Mouse (Mus musculus): Measurements from ENCODE around the gene Ubac2. TPM values are rescaled to one million over a fixed set of nuclear protein-coding genes. Genes with fewer than 3 reads are reported as not detected.

Gene Ubac2
- polyA plus RNA-seq, 2 experiments = 10.1 to 16.4 TPM

DNA sequence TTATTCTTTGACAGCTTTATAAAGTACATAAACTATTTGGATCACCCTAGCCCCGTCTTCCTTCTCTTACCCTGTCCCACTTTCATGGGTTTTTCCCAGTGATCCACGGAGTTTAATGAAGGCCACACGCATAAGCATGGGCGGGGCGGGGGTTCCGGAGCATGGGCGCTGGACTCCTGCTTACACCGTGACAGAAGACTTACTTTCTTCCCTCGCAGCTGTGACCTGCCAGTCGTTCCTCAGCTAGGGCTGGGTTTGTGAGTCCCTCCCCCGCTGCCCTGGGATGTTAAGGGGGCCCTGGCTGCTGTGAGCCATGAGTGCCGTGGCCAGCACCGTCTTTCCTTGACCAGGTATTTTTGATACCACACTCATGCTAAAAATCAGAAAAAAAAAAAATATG is 134.4 kb downstream of the Ubac2 start:
- WGBS (ENCODE audit: insufficient replicate concordance) = 32% methylated on average over 13 of the region's 13 CpGs
- Histone ChIP-seq H3K4me2 (ENCODE audit: low read depth) (peak overlapping the region; percentile 22; the same call in 1 of the 2 replicates), H3K9ac (replicated peaks) (no peak overlapping the region), H3K27me3 (ENCODE audit: control insufficient read depth, insufficient read depth, low read length) (no peaks in the 10 kb centered on the region), H3K27ac (no peak overlapping the region), H3K36me3 (replicated peaks; ENCODE audit: control insufficient read depth, insufficient read depth, low read depth) (no peaks in the 10 kb centered on the region), H3K9me3 (ENCODE audit: control insufficient read depth, low read length) (no peaks in the 10 kb centered on the region), H3K4me1 (replicated peaks; ENCODE audit: control insufficient read depth in 2 of 2, insufficient read depth in 2 of 2, low read length in 1 of 2) (peaks cover 4 to 14% of the 10 kb centered on the region in 2 experiments; a peak in 3 of 4 replicates), H3K4me3 (ENCODE audit: insufficient read depth in 1 of 2, low read depth in 2 of 2, low read length in 2 of 2) (no peak overlapping the region)
- DNase-seq (ENCODE audit: low read depth in 3 of 3, low spot score in 3 of 3) = no peak
- no peak for ATAC-seq (ENCODE audit: insufficient read depth)
- no peak for TF ChIP-seq EP300 (IDR thresholded peaks at IDR 0.05; ENCODE audit: low read depth)
- TF ChIP-seq CTCF (IDR thresholded peaks at IDR 0.05; ENCODE audit: low read depth) = no peak

DNA sequence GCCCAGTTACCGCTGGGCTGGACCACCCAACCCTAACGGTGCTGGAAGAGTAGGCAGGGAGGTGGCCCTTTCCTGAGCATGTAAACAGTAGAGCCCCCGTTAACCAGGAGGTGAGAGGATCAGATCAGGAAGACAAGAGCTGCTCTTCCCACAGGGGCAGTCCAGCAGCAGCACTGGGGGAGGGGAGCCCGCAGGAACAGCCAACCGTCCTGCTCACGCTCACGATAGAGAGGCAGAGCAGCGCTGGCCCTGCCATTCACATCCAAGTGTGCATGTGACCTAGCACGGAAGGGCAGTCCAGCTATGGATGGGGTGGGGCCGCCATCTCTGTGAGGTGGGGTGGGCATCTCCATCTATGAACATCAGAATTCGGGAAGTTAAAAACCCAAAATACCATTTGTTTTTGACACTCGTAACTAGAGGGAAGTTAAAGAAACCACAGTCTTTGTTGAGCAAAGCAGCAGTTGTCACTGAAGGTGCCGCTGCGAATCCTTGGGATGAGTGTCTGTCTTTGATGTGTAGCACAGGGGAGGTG is 135.1 kb downstream of the Ubac2 start:
- 15% methylated on average over 14 of the region's 14 CpGs for WGBS (ENCODE audit: insufficient replicate concordance)
- Histone ChIP-seq H3K4me1 (replicated peaks; ENCODE audit: control insufficient read depth in 2 of 2, insufficient read depth in 2 of 2, low read length in 1 of 2) (peaks cover 4 to 14% of the 10 kb centered on the region in 2 experiments; a peak in 3 of 4 replicates), H3K9ac (replicated peaks) (no peak overlapping the region), H3K4me3 (ENCODE audit: insufficient read depth in 1 of 2, low read depth in 2 of 2, low read length in 2 of 2) (no peak overlapping the region), H3K27ac (no peak overlapping the region), H3K36me3 (replicated peaks; ENCODE audit: control insufficient read depth, insufficient read depth, low read depth) (no peaks in the 10 kb centered on the region), H3K4me2 (ENCODE audit: low read depth) (peak overlapping the region; percentile 22; the same call in 1 of the 2 replicates), H3K27me3 (ENCODE audit: control insufficient read depth, insufficient read depth, low read length) (no peaks in the 10 kb centered on the region), H3K9me3 (ENCODE audit: control insufficient read depth, low read length) (no peaks in the 10 kb centered on the region)
- peak; percentile 45; the same call in 1 of the 2 replicates for ATAC-seq (ENCODE audit: insufficient read depth)
- DNase-seq (ENCODE audit: low read depth in 3 of 3, low spot score in 3 of 3) = no peak
- no peak for TF ChIP-seq EP300 (IDR thresholded peaks at IDR 0.05; ENCODE audit: low read depth)
- no peak for TF ChIP-seq CTCF (IDR thresholded peaks at IDR 0.05; ENCODE audit: low read depth)

DNA sequence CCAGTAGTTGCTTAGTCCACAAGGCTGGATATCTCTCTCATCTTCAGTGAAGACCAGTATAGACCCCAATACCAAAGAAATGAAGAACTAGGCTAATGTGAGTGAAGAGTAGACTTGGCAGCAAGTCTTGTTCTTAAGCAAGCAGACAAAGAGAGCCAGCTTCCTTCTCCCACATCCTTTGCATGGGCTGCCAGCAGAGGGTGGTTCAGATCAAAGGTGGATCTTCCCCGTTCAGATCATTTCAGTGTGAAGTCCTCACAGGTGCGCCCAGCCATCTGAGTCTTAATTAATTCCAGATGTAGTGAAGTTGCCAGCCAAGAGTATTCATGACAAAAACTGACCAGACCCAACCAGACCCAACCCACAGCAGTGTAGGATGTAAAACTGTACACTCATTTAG is 139.5 kb downstream of the Ubac2 start:
- Histone ChIP-seq H3K4me1 (replicated peaks; ENCODE audit: control insufficient read depth in 2 of 2, insufficient read depth in 2 of 2, low read length in 1 of 2) (peaks cover under 1 to 12% of the 10 kb centered on the region in 2 experiments), H3K9me3 (ENCODE audit: control insufficient read depth, low read length) (no peaks in the 10 kb centered on the region), H3K9ac (replicated peaks) (no peak overlapping the region), H3K4me2 (ENCODE audit: low read depth) (no peak overlapping the region), H3K27me3 (ENCODE audit: control insufficient read depth, insufficient read depth, low read length) (no peaks in the 10 kb centered on the region), H3K36me3 (replicated peaks; ENCODE audit: control insufficient read depth, insufficient read depth, low read depth) (no peaks in the 10 kb centered on the region), H3K4me3 (ENCODE audit: insufficient read depth in 1 of 2, low read depth in 2 of 2, low read length in 2 of 2) (no peak overlapping the region), H3K27ac (no peak overlapping the region)
- DNase-seq (ENCODE audit: low read depth in 3 of 3, low spot score in 3 of 3) = no peak
- no peak for ATAC-seq (ENCODE audit: insufficient read depth)
- TF ChIP-seq EP300 (IDR thresholded peaks at IDR 0.05; ENCODE audit: low read depth) (no peak), CTCF (IDR thresholded peaks at IDR 0.05; ENCODE audit: low read depth) (no peak)
- WGBS (ENCODE audit: insufficient replicate concordance) = 76% methylated on average over 2 of the region's 2 CpGs

- Histone ChIP-seq H3K36me3 (replicated peaks; ENCODE audit: control insufficient read depth, insufficient read depth, low read depth) (no peaks in the 10 kb centered on the region), H3K4me3 (ENCODE audit: insufficient read depth in 1 of 2, low read depth in 2 of 2, low read length in 2 of 2) (no peak overlapping the region), H3K27me3 (ENCODE audit: control insufficient read depth, insufficient read depth, low read length) (no peaks in the 10 kb centered on the region), H3K27ac (no peak overlapping the region), H3K9ac (replicated peaks) (no peak overlapping the region), H3K9me3 (ENCODE audit: control insufficient read depth, low read length) (no peaks in the 10 kb centered on the region), H3K4me2 (ENCODE audit: low read depth) (no peak overlapping the region), H3K4me1 (replicated peaks; ENCODE audit: control insufficient read depth in 2 of 2, insufficient read depth in 2 of 2, low read length in 1 of 2) (peaks cover 4 to 21% of the 10 kb centered on the region in 2 experiments)
- no peak for DNase-seq (ENCODE audit: low read depth in 3 of 3, low spot score in 3 of 3)
- TF ChIP-seq EP300 (IDR thresholded peaks at IDR 0.05; ENCODE audit: low read depth) (no peak), CTCF (IDR thresholded peaks at IDR 0.05; ENCODE audit: low read depth) (no peak)
- WGBS (ENCODE audit: insufficient replicate concordance) = 68% methylated on average over 2 of the region's 2 CpGs
- ATAC-seq (ENCODE audit: insufficient read depth) = no peak
These were observed 141.0 kb downstream of the Ubac2 start for GRCm38 (mm10) chr14:122019389-122019788.

DNA sequence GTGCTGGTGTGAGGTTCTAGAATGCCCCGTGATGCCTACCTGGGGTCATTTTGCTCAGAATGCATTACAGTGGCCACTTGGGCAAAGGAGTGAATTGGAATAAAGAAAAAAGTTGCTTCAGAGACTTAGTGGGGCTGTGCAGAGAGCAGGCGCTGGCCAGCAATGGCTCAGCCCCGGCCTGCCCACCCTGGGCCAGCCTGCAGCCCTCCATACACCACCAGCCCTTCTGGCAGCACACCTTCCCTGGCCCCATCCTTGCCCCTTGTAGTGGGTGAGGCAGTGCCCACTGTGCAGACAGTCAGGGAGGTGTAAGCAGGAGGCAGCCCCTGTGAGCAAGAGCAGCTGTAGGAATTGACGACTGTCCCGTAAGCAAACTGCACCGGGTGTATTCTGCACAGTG is 142.1 kb downstream of the Ubac2 start:
- ATAC-seq (ENCODE audit: insufficient read depth) (no peak), DNase-seq (ENCODE audit: low read depth in 3 of 3, low spot score in 3 of 3) (no peak)
- Histone ChIP-seq H3K27me3 (ENCODE audit: control insufficient read depth, insufficient read depth, low read length) (no peaks in the 10 kb centered on the region), H3K36me3 (replicated peaks; ENCODE audit: control insufficient read depth, insufficient read depth, low read depth) (no peaks in the 10 kb centered on the region), H3K4me3 (ENCODE audit: insufficient read depth in 1 of 2, low read depth in 2 of 2, low read length in 2 of 2) (no peak overlapping the region), H3K4me1 (replicated peaks; ENCODE audit: control insufficient read depth in 2 of 2, insufficient read depth in 2 of 2, low read length in 1 of 2) (peaks cover 5 to 25% of the 10 kb centered on the region in 2 experiments), H3K9ac (replicated peaks) (no peak overlapping the region), H3K4me2 (ENCODE audit: low read depth) (no peak overlapping the region), H3K27ac (no peak overlapping the region), H3K9me3 (ENCODE audit: control insufficient read depth, low read length) (no peaks in the 10 kb centered on the region)
- TF ChIP-seq EP300 (IDR thresholded peaks at IDR 0.05; ENCODE audit: low read depth) (no peak), CTCF (IDR thresholded peaks at IDR 0.05; ENCODE audit: low read depth) (no peak)
- WGBS (ENCODE audit: insufficient replicate concordance) = 83% methylated on average over 6 of the region's 6 CpGs
